Mouse (Mus musculus) brain, embryonic 14.5 days (tissue): ENCODE measurements at regions not wholly inside any gene's neighbourhood (a gene's known extent, or its start where the extent isn't known, plus 50 kb on each side); places are given as distances from the start of the nearest gene placed in this dataset.

Experiments used
- CTCF ChIP-seq: fragments of 200-500 bp; IDR thresholded peaks from 2 replicates; pipeline ENCODE4 v1.5.1; 2012; ENCODE audit warnings: inconsistent platforms, mild to moderate bottlenecking, moderate library complexity, borderline replicate concordance; ENCODE audit not compliant: insufficient read depth, insufficient read length; ENCODE audit errors: extremely low read depth
- POLR2A ChIP-seq: fragments of 200-500 bp; IDR thresholded peaks from 2 replicates; pipeline ENCODE4 v1.6.1; 2012; ENCODE audit warnings: mild to moderate bottlenecking, inconsistent platforms, borderline replicate concordance; ENCODE audit not compliant: poor library complexity, insufficient read depth, insufficient read length, severe bottlenecking; ENCODE audit errors: extremely low read depth

DNA sequence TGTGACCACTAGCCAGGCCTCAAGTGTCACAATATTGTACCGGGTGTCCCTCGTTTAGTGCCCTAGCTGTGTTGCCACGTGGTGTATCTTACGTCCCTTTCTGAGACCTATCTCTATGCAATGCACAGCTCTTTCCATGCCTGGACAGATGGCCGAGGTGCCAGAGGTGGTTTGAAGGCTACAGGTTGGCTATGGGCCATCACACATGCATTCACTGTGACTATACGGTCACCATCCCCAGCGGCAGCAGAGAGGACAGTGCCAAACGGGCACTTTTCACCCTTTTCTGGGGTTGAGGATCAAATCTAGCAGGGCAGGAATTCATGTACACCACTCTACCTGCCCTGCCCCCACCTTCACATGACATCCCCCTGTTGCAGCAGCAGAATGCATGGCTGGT is 71.6 kb downstream of the Gadd45g start:
- TF ChIP-seq POLR2A (no peak), CTCF (no peak)
